Mouse (Mus musculus): ENCODE measurements around the gene Nelfe.
"Not testable (repeated sequence)": the region's sequence is repeated elsewhere in the genome, so short reads cannot be mapped to it uniquely, and the experiment has no call there.

Gene Nelfe

GRCm38 (mm10) chr17:34849722-34850516 lies at the start of gene Nelfe, which contains the start of gene Skiv2l:
Gene Nelfe (plus strand): TSS chr17:34850391.
Gene Skiv2l (minus strand): TSS chr17:34850210.
- DNase-seq = peak; percentile 99

- DNase-seq = not testable (repeated sequence)
These were observed 49.3 kb upstream of the Nelfe start for GRCm38 (mm10) chr17:34800781-34801305.

DNA sequence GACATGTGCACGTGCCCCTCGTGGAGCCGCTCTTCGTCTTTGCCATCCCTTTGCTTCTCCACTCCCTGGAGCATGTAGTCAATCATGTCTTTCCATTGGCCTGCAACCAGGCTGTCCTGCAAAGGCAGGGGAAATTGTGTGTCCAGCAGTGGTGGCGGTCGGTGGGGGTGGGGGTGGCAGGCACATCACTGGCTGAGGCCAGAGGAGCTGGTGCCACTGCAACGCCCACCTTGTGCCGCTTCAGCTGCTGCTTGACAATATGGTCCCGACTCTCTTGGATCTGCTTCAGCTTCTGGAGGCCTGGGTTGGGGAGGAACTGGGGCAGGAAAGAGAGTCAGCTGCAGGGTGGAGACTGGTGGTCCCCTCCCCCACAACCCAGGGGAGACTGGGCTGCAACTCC lies 47.4 kb upstream of the Nelfe start:
- not testable (repeated sequence) for DNase-seq

DNA sequence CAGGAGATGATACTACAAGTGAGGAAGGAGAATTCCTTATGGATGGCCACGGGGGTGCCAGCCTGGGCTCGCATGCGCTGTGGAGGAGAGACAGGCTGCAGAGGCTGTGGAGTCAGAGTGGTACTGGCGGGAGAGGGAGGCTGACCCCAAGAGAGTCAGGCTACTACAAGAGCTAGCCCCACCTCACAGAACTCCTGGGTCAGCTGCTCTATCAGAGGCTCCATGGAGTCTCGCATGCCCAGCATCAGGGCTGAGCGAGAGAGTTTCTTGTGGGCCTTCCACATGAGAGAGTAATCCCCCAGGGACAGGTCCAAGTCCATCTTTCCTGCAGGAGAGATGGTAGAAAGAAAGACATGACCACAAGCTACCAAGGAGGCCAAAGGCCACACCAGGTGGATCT lies 46.8 kb upstream of the Nelfe start:
- not testable (repeated sequence) for DNase-seq

- not testable (repeated sequence) for DNase-seq
These were observed 45.9 kb upstream of the Nelfe start, which contains the start of gene Cyp21a1 for GRCm38 (mm10) chr17:34804301-34804700. Gene Cyp21a1 (minus strand): TSS chr17:34804561.

GRCm38 (mm10) chr17:34804871-34805562 lies 45.2 kb upstream of the Nelfe start:
- DNase-seq = peak; percentile 30

GRCm38 (mm10) chr17:34807176-34807575 lies 43.0 kb upstream of the Nelfe start:
- DNase-seq = no peak

DNA sequence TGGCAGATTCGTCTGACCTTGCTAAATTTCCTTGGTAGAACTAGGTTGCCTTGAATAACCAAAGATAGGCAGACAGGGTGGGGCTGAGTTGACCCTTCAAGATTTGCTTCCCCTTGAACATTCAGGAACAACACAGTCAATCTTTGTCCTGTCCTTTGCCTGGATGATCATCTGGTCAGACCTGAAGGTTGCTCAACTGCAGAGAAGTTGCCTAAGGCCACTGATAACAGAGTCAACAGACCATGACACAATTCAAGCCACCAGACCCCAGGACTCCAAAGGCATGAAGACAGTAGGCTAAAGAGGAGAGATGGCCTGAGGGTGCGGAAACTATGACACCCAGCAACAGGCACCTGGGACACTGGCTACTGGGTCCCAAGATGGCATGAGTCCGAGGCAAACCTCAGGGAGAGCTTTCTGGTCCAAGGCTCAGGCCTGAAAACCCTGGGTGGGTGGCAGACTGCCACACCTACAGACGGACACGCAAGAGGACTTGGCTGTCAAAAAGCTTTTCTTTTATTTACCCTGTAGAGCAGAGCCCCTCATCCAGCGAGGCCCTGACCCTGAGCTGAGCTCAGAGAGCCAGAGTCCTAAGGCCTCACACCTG lies 41.5 kb upstream of the Nelfe start:
- no peak for DNase-seq

GRCm38 (mm10) chr17:34810411-34810810 lies 39.8 kb upstream of the Nelfe start:
- DNase-seq = not testable (repeated sequence)

- not testable (repeated sequence) for DNase-seq
These were observed 39.4 kb upstream of the Nelfe start for GRCm38 (mm10) chr17:34810811-34811210.

- no peak for DNase-seq
These were observed 38.9 kb upstream of the Nelfe start for GRCm38 (mm10) chr17:34811275-34811674.

DNA sequence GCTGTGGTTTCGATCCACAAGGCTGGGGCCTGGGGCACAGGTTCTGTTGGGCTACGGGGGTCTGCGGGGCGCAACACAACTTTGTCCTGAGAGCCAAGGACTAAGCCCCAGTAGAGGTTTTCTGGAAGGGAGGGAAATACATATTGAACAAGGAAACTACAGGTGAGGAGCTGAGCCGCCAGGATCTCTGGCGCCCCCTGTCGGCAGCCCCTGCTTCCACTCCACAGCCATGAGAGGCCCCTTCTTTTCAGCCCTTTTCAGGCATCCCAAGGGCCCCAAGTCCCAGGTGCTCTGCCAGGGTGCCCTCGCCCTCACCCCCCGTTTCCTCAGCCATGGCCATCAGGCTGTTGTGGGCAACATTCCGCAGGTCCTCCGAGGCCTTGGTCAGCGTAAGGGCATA lies 36.4 kb upstream of the Nelfe start:
- peak; percentile 76 for DNase-seq

DNA sequence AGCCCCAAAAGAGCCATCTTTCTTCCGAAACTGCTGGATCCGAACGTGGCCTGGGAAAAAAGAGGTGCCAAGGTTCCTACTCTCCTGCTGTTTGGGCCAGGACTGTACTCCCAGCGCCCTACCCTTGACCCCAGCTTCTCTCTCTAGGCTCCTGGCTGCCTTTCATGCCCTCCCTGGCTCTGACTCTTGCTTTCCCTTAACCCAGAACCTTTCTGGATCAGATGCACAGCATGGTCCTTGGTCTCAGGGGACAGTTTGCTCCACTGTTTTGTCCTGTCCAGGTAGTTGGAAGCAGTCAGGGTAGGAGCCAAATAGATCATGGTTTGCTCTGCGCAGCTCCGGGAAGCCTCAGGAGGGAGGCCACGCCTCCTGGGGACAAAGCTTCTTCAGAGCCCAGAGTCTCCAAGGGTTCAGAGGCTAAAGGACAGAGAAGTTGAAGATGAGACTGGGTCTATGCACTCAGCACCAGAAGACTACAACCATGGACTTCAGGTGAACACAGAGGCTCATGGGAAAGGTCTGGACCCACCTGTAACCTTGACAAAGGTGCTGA lies 35.3 kb upstream of the Nelfe start:
- DNase-seq = no peak

DNA sequence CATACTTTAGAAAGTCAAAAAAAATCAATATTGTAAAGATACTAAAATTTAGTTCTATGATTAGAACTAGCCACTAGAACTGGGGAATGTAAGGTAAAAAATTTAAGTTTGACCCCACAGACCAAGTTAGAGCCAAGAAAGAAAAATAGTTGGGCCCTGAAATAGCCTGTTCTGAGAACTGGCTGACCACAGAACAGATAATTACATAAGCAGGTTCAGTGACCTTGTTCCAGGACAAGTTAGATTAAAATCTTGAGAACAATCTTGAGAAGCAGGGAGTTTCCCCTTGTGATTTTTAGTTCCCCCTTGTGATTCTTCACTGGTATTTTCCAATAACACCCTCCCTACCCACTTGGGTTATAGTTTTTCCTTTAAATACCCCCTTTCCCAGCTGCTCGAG lies 19.4 kb upstream of the Nelfe start:
- not testable (repeated sequence) for DNase-seq

GRCm38 (mm10) chr17:34836155-34836855 lies 13.9 kb upstream of the Nelfe start:
- no peak for DNase-seq

GRCm38 (mm10) chr17:34836856-34837221 lies 13.4 kb upstream of the Nelfe start, which contains the start of the genes Stk19 and Dxo:
Gene Stk19 (minus strand): TSS chr17:34836945.
Gene Dxo (plus strand): TSS chr17:34837019.
- DNase-seq = peak; percentile 93

- peak; percentile 24 for DNase-seq
These were observed 12.5 kb upstream of the Nelfe start for GRCm38 (mm10) chr17:34837464-34838324.

DNA sequence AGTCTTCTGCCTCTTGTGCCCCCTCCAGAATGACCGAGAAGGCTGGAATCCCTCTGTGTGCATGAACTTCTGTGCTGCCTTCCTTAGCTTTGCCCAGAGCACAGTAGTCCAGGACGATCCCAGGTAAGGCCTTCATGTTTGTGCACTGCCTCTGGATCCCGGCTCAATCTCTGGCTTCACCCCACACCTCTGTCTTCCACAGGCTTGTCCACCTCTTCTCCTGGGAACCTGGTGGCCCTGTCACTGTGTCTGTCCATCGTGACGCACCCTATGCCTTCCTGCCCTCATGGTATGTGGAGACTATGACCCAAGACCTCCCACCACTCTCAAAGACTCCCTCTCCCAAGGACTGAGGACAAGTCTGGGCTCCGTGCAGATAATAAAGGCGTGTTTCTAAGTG lies 11.4 kb upstream of the Nelfe start:
- no peak for DNase-seq

GRCm38 (mm10) chr17:34840736-34841307 lies 9.4 kb upstream of the Nelfe start:
- DNase-seq = no peak

- DNase-seq = no peak
These were observed 5.3 kb upstream of the Nelfe start for GRCm38 (mm10) chr17:34844884-34845283.

DNA sequence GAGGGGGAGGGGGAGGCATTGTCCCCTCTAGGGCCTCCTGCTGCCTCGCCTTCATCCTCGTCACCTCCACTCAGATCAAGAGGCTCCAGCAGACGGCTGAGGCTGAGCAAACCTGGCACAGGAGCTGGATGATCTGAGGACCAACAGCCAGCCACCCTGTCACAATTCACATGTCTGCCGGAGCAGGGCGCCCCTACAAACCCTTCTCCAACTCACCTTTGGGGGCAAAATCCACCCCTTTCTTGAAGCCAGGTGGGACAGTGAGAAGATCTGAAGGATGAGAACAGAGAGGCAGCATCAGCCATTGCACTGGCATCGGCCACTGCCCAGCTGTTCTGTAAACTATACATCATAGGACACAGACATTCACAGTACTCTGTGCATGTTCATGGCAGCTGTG lies 3.0 kb upstream of the Nelfe start:
- no peak for DNase-seq

All from thymus, postnatal 4 days (tissue).